Mouse (Mus musculus): ENCODE results near the gene Slc22a5.

DNA sequence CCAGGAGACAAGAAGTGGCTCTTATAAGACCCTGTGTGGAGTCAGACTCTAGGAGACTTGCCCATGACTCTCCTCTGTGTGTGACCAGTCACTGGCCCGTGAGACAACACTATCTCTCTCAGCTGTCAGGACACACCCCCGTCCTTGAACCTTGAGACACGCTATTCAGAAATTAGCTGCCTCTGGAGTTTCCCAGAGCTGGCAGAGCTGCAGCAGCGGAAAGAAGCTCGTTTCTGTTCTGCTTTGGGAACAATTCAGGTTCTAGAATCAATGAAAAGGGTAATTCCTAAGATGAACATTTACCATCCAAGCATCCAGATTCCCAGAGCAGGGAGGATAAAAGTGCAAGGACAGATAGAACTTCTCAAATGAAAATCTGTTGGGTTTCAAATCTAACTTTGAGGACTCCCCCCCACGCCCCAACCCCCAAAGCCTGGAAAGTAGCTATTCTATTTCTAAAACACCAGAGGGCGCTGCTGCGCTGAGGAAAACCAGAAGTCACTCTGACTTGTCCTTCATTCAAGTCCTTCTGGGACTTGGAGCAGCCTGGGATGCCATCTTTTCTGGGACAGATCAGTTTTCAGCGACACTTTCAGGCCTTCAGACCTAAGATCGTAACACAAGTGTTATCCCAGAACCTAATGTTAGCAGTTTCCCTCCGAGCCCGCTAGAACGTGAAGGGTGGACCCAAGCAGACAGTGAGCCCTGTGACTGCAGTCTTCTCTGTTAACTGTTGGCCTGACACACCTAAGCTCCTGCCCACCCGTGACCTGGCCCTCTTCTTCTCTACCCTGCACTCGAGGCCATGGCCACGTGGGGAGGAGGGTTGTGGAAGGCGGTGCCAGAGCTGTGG, 39.9 kb upstream of the Slc22a5 start:
- TF ChIP-seq CTCF (IDR thresholded peaks at IDR 0.05; ENCODE audit: low read depth, low read length) (peak; percentile 68), POLR2A (IDR thresholded peaks at IDR 0.05; ENCODE audit: borderline replicate concordance, low read depth, low read length) (no peak)
